27 mouse cellular contexts compared by ENCODE assay signal in genomic region chr3:119489336-119489735, GRCm38 (mm10).
DNase-seq lines count a peak whose midpoint lies in the region; ATAC-seq and TF ChIP-seq lines count a peak whose summit lies in the region.
"Had no signal": no experiment of that assay in that cellular context is flagged by ENCODE, and none has a peak within 500 bp of the region (broad histone marks: within the 10 kb centered on the region; RNA-seq: fewer than 3 reads in every experiment).

No protein-coding gene starts in this region.

- no peaks in the 10 kb centered on the region for H3K9me3 ChIP-seq in forebrain, embryonic 14.5 days (replicated peaks; ENCODE audit: control insufficient read depth, low read length)
- 0 out of 2 replicates have a peak, but pooled peaks cover 4% of the 10 kb centered on the region for H3K9me3 ChIP-seq in forebrain, embryonic 16.5 days (ENCODE audit: control insufficient read depth, low read length)
- H3K9me3 ChIP-seq in midbrain, postnatal 0 days (ENCODE audit: low read length), result 0 out of 2 replicates have a peak, but pooled peaks cover 4% of the 10 kb centered on the region
- no peaks in the 10 kb centered on the region for H3K9me3 ChIP-seq in midbrain, embryonic 14.5 days (ENCODE audit: control insufficient read depth, low read length)
- no peaks in the 10 kb centered on the region for H3K9me3 ChIP-seq in intestine, embryonic 16.5 days (ENCODE audit: control insufficient read depth, low read length)
- H3K9me3 ChIP-seq: embryonic facial prominence, embryonic 15.5 days; forebrain, embryonic 12.5 days; forebrain, embryonic 15.5 days had no signal

- H3K4me3 ChIP-seq in forebrain, embryonic 14.5 days (ENCODE audit: low read depth, low read length), result no peak overlapping the region
- no peak overlapping the region for H3K4me3 ChIP-seq in forebrain, embryonic 16.5 days (replicated peaks; ENCODE audit: low read length)
- H3K4me3 ChIP-seq in midbrain, postnatal 0 days (ENCODE audit: low read depth, low read length), result no peak overlapping the region
- no peak overlapping the region for H3K4me3 ChIP-seq in midbrain, embryonic 14.5 days (replicated peaks; ENCODE audit: low read depth, low read length)
- no peak overlapping the region for H3K4me3 ChIP-seq in intestine, embryonic 16.5 days (ENCODE audit: low read length)
- H3K4me3 ChIP-seq: embryonic facial prominence, embryonic 13.5 days; embryonic facial prominence, embryonic 15.5 days; erythroblast, embryonic 14.5 days; forebrain, embryonic 10.5 days; forebrain, embryonic 12.5 days; forebrain, embryonic 15.5 days had no signal

- no peak for ATAC-seq in forebrain, embryonic 14.5 days
- ATAC-seq in forebrain, embryonic 16.5 days, result no peak
- ATAC-seq in midbrain, postnatal 0 days (ENCODE audit: low FRiP score), result no peak
- no peak for ATAC-seq in midbrain, embryonic 14.5 days (ENCODE audit: low FRiP score, low TSS enrichment)
- ATAC-seq in intestine, embryonic 16.5 days, result no peak
- ATAC-seq: CD4-positive, CD25-positive, alpha-beta regulatory T cell, adult 4 months; forebrain, embryonic 15.5 days had no signal

- 0 out of 2 replicates have a peak, but pooled peaks cover 3% of the 10 kb centered on the region for H3K4me1 ChIP-seq in forebrain, embryonic 14.5 days (ENCODE audit: control insufficient read depth, insufficient read depth, low read length)
- no peaks in the 10 kb centered on the region for H3K4me1 ChIP-seq in forebrain, embryonic 16.5 days (replicated peaks; ENCODE audit: control insufficient read depth, insufficient read depth, low read length)
- H3K4me1 ChIP-seq in midbrain, postnatal 0 days (ENCODE audit: insufficient read depth, low read length), result no peaks in the 10 kb centered on the region
- H3K4me1 ChIP-seq in midbrain, embryonic 14.5 days (ENCODE audit: control insufficient read depth, insufficient read depth, low read length), result no peaks in the 10 kb centered on the region
- H3K4me1 ChIP-seq in intestine, embryonic 16.5 days (ENCODE audit: control insufficient read depth, insufficient read depth, low read length), result no peaks in the 10 kb centered on the region
- H3K4me1 ChIP-seq: embryonic facial prominence, embryonic 13.5 days; embryonic facial prominence, embryonic 15.5 days; forebrain, embryonic 15.5 days had no signal

- H3K36me3 ChIP-seq in forebrain, embryonic 14.5 days (ENCODE audit: control insufficient read depth, insufficient read depth, low read length), result no peaks in the 10 kb centered on the region
- H3K36me3 ChIP-seq in forebrain, embryonic 16.5 days (ENCODE audit: control insufficient read depth, insufficient read depth), result no peaks in the 10 kb centered on the region
- no peaks in the 10 kb centered on the region for H3K36me3 ChIP-seq in midbrain, postnatal 0 days (ENCODE audit: insufficient read depth, low read length)
- H3K36me3 ChIP-seq in midbrain, embryonic 14.5 days (ENCODE audit: control insufficient read depth, insufficient read depth, low read length), result no peaks in the 10 kb centered on the region
- no peaks in the 10 kb centered on the region for H3K36me3 ChIP-seq in intestine, embryonic 16.5 days (ENCODE audit: control insufficient read depth, insufficient read depth, low read length)
- H3K36me3 ChIP-seq: embryonic facial prominence, embryonic 13.5 days; embryonic facial prominence, embryonic 15.5 days; forebrain, embryonic 10.5 days; forebrain, embryonic 12.5 days; forebrain, embryonic 15.5 days; G1E had no signal

- H3K9ac ChIP-seq in forebrain, embryonic 14.5 days (ENCODE audit: low read length), result no peak overlapping the region
- no peak overlapping the region for H3K9ac ChIP-seq in forebrain, embryonic 16.5 days (replicated peaks; ENCODE audit: low read depth, low read length)
- H3K9ac ChIP-seq in midbrain, postnatal 0 days (replicated peaks; ENCODE audit: low read length, poor library complexity, severe bottlenecking), result no peak overlapping the region
- H3K9ac ChIP-seq in midbrain, embryonic 14.5 days (replicated peaks; ENCODE audit: low read length), result no peak overlapping the region
- H3K9ac ChIP-seq in intestine, embryonic 16.5 days (ENCODE audit: low read depth, low read length), result no peak overlapping the region
- H3K9ac ChIP-seq: embryonic facial prominence, embryonic 13.5 days; embryonic facial prominence, embryonic 15.5 days; forebrain, embryonic 12.5 days; forebrain, embryonic 15.5 days had no signal

- TF ChIP-seq CTCF in midbrain, postnatal 0 days (IDR thresholded peaks at IDR 0.05), result no peak
- TF ChIP-seq CTCF in brain, embryonic 14.5 days (IDR thresholded peaks at IDR 0.05; ENCODE audit: borderline replicate concordance, extremely low read depth, insufficient read depth, insufficient read length), result no peak

- DNase-seq in embryo, embryonic 10 days (ENCODE audit: low spot score), result peak; percentile 28
- no peak for DNase-seq in embryo, embryonic 11 days
- DNase-seq in forebrain, embryonic 14.5 days (ENCODE audit: low spot score), result peak; percentile 17
- peak; percentile 57 for DNase-seq in midbrain, postnatal 0 days (ENCODE audit: low spot score)
- no peak for DNase-seq in midbrain, embryonic 14.5 days
- peak; percentile 63 for DNase-seq in brain, embryonic 14.5 days (ENCODE audit: low read depth)
- DNase-seq: adrenal gland, adult 2 months; adrenal gland, postnatal 10 days; adrenal gland, postnatal 25 days; B cell, adult 2 months; cerebellum, adult 11 months; cerebellum, adult 18-20 months; cerebellum, adult 8-10 months; cerebellum, adult 9-11 months; cerebellum, postnatal 14 days; cerebellum, postnatal 36 days had no signal

- H3K4me2 ChIP-seq in forebrain, embryonic 14.5 days (ENCODE audit: low read length), result no peak overlapping the region
- H3K4me2 ChIP-seq in forebrain, embryonic 16.5 days (ENCODE audit: low read length), result no peak overlapping the region
- H3K4me2 ChIP-seq in midbrain, postnatal 0 days (ENCODE audit: low read depth, low read length, poor library complexity, severe bottlenecking), result no peak overlapping the region
- no peak overlapping the region for H3K4me2 ChIP-seq in midbrain, embryonic 14.5 days (ENCODE audit: low read length)
- H3K4me2 ChIP-seq in intestine, embryonic 16.5 days (ENCODE audit: low read depth, low read length), result no peak overlapping the region
- H3K4me2 ChIP-seq: embryonic facial prominence, embryonic 13.5 days; embryonic facial prominence, embryonic 15.5 days; forebrain, embryonic 12.5 days; forebrain, embryonic 15.5 days had no signal

- H3K27me3 ChIP-seq in forebrain, embryonic 14.5 days (replicated peaks; ENCODE audit: control insufficient read depth, insufficient read depth, low read length), result no peaks in the 10 kb centered on the region
- H3K27me3 ChIP-seq in forebrain, embryonic 16.5 days (replicated peaks; ENCODE audit: control insufficient read depth, insufficient read depth, low read length), result no peaks in the 10 kb centered on the region
- no peaks in the 10 kb centered on the region for H3K27me3 ChIP-seq in midbrain, postnatal 0 days (ENCODE audit: insufficient read depth, low read length)
- no peaks in the 10 kb centered on the region for H3K27me3 ChIP-seq in midbrain, embryonic 14.5 days (ENCODE audit: control insufficient read depth, insufficient read depth, low read length)
- H3K27me3 ChIP-seq in intestine, embryonic 16.5 days (replicated peaks; ENCODE audit: control insufficient read depth, insufficient read depth, low read length), result no peaks in the 10 kb centered on the region
- H3K27me3 ChIP-seq: CH12.LX; embryonic facial prominence, embryonic 13.5 days; embryonic facial prominence, embryonic 15.5 days; forebrain, embryonic 12.5 days; forebrain, embryonic 15.5 days had no signal

- no peak overlapping the region for H3K27ac ChIP-seq in forebrain, embryonic 14.5 days (ENCODE audit: low read depth, low read length)
- H3K27ac ChIP-seq in forebrain, embryonic 16.5 days (ENCODE audit: low read length), result no peak overlapping the region
- no peak overlapping the region for H3K27ac ChIP-seq in midbrain, postnatal 0 days (ENCODE audit: low read depth, low read length)
- H3K27ac ChIP-seq in midbrain, embryonic 14.5 days (replicated peaks; ENCODE audit: low read depth, low read length), result no peak overlapping the region
- H3K27ac ChIP-seq in intestine, embryonic 16.5 days (ENCODE audit: low read length), result no peak overlapping the region
- H3K27ac ChIP-seq: embryonic facial prominence, embryonic 13.5 days; embryonic facial prominence, embryonic 15.5 days; forebrain, embryonic 10.5 days; forebrain, embryonic 12.5 days; forebrain, embryonic 15.5 days had no signal

- no peak for TF ChIP-seq POLR2A in brain, embryonic 14.5 days (IDR thresholded peaks at IDR 0.05; ENCODE audit: borderline replicate concordance, extremely low read depth, insufficient read depth, insufficient read length, poor library complexity, severe bottlenecking)

Comparison
In these comparisons a context has a peak if more than half of its experiments do, and no peak if none do; other contexts are left out.
1. DNase-seq: peak in embryo, embryonic 10 days (single experiment), forebrain, embryonic 14.5 days (single experiment), midbrain, postnatal 0 days (single experiment) and brain, embryonic 14.5 days (single experiment); none in embryo, embryonic 11 days (single experiment) and midbrain, embryonic 14.5 days (single experiment).